Mouse (Mus musculus): ENCODE measurements around the gene Rhoj.

- TF ChIP-seq POLR2A (IDR thresholded peaks at IDR 0.05; ENCODE audit: insufficient read depth, low read depth, low read length) (no peak), CTCF (IDR thresholded peaks at IDR 0.05; ENCODE audit: insufficient read depth, low read depth, low read length) (no peak)
Observed at GRCm38 (mm10) chr12:75359500-75359899, 51.4 kb downstream of the Rhoj start.
